Mouse (Mus musculus) midbrain, postnatal 0 days (tissue): ENCODE measurements around the gene Ptprn2. TPM values are rescaled to one million over a fixed set of nuclear protein-coding genes. Genes with fewer than 3 reads are reported as not detected.
A peak's percentile ranks its signal among the peaks of the same experiment; 100 is the strongest.

ENCODE experiments used
- ATAC-seq: fragments of 200-750 bp; cut with Nextera tagmentation; 2 replicates; pipeline ENCODE4 v1.8.0; 2017; ENCODE audit warnings: moderate number of reproducible peaks, mild to moderate bottlenecking, moderate TSS enrichment, moderate library complexity; ENCODE audit not compliant: low FRiP score
- DNase-seq: peaks from one replicate; pipeline ENCODE4 v3.0.0-alpha.2; 2015; ENCODE audit warnings: low spot score
- H3K27ac ChIP-seq: fragments of 300-500 bp; sonication (generic); 2 replicates; pipeline ENCODE4 v1.5.1; 2014; ENCODE audit warnings: low read depth, mild to moderate bottlenecking, low read length, mixed read lengths
- H3K27me3 ChIP-seq: fragments of 300-500 bp; sonication (generic); 2 replicates; pipeline ENCODE4 v1.6.1; 2014; ENCODE audit warnings: low read length, control low read depth, mixed read lengths; ENCODE audit not compliant: insufficient read depth
- H3K36me3 ChIP-seq: fragments of 300-500 bp; sonication (generic); 2 replicates; pipeline ENCODE4 v1.6.1; 2014; ENCODE audit warnings: low read length, control low read depth, mixed read lengths; ENCODE audit not compliant: insufficient read depth
- H3K4me1 ChIP-seq: fragments of 300-500 bp; sonication (generic); 2 replicates; pipeline ENCODE4 v1.6.1; 2014; ENCODE audit warnings: mild to moderate bottlenecking, control low read depth, antibody characterized with exemption, low read length, mixed read lengths; ENCODE audit not compliant: insufficient read depth
- H3K4me2 ChIP-seq: fragments of 300-500 bp; sonication (generic); 2 replicates; pipeline ENCODE4 v1.6.1; 2014; ENCODE audit warnings: low read depth, mild to moderate bottlenecking, low read length, mixed read lengths; ENCODE audit not compliant: poor library complexity, severe bottlenecking
- H3K4me3 ChIP-seq: fragments of 300-500 bp; sonication (generic); 2 replicates; pipeline ENCODE4 v1.5.1; 2014; ENCODE audit warnings: low read depth, mild to moderate bottlenecking, low read length, moderate library complexity
- H3K9ac ChIP-seq: fragments of 300-500 bp; sonication (generic); replicated peaks from 2 replicates; pipeline ENCODE4 v1.6.1; 2014; ENCODE audit warnings: mild to moderate bottlenecking, low read length, moderate library complexity, mixed read lengths; ENCODE audit not compliant: poor library complexity, severe bottlenecking
- H3K9me3 ChIP-seq: fragments of 300-500 bp; sonication (generic); 2 replicates; pipeline ENCODE4 v1.6.1; 2016; ENCODE audit warnings: low read length, control low read depth
- CTCF ChIP-seq: IDR thresholded peaks from 2 replicates; pipeline ENCODE4 v1.5.1; 2016; ENCODE audit warnings: antibody characterized with exemption, mild to moderate bottlenecking
- WGBS: fragments of 180-500 bp; shearing (Covaris S2); extraction: QIAGEN DNeasy Blood & Tissue Kit; methylation state at CpG from one replicate; pipeline ENCODE4 v1.1.7; 2014; 5-methylcytosine and 5-hydroxymethylcytosine counted together
- polyA plus RNA-seq: library from polyadenylated mRNA; unstranded; fragments of >200 nt; fragmentation: Nextera tagmentation; extraction: Ambion mirVana; gene quantifications from 2 replicates; pipeline ENCODE4 v1.2.1, GENCODE M21; 2015
- total RNA-seq: library from RNA; depleted of rRNA; stranded (reverse); fragments of >200 nt; gene quantifications from 2 replicates; pipeline ENCODE4 v1.2.3, GENCODE M21; 2014

Ptprn2 gene
- total and polyA plus RNA-seq, 2 experiments from 2014 or later: 22.2 to 110 TPM

DNA sequence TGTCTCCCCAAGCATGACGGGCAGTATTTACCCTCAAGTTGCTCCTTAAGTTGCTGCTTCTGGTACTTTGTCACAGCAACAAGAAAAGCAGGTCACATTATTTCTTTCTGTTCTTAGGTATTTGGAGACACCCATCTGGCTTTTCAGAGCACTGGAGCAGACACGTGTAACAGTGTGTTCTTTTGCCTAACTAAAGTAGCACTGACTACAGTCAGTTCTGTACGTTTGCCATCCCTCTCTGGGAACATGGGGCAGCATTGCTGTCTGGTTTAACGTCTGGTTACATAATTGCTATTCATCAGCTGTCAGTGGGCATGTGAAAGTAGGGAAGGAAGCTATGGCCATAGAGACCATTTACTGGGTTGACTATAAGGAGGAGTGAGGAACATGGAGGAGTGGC is 736.4 kb downstream of the Ptprn2 start:
- Histone ChIP-seq H3K27me3 (no peaks in the 10 kb centered on the region), H3K36me3 (peaks cover 13% of the 10 kb centered on the region; the same call in 1 of the 2 replicates), H3K27ac (no peak overlapping the region), H3K4me1 (no peaks in the 10 kb centered on the region), H3K9ac (no peak overlapping the region), H3K4me3 (no peak overlapping the region), H3K9me3 (no peaks in the 10 kb centered on the region), H3K4me2 (no peak overlapping the region)
- no peak for DNase-seq
- no peak for TF ChIP-seq CTCF
- ATAC-seq: no peak
- 78% methylated on average over 4 of the region's 4 CpGs for WGBS

DNA sequence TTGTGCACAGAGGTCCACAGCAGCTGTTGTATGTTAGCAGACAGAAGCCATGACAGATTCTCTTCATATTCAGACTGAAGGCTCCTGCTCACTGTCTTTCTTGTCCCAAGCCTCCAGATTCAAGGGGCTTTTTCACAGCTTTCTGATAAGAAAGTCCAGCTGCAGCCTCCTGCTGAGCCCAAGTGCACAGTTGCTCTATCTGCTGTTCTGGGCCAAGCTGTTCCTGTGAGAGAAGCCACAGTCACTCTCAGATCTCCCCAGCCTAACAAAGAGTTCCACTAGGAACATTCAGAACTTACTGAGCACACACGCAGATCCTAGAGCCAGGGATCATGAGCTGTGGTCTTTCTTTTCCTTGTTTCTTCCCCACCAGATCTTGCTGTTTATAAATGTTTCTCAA is 738.5 kb downstream of the Ptprn2 start:
- Histone ChIP-seq H3K27ac (no peak overlapping the region), H3K36me3 (peaks cover 26% of the 10 kb centered on the region), H3K4me1 (no peaks in the 10 kb centered on the region), H3K9ac (no peak overlapping the region), H3K4me3 (no peak overlapping the region), H3K4me2 (no peak overlapping the region), H3K27me3 (no peaks in the 10 kb centered on the region), H3K9me3 (no peaks in the 10 kb centered on the region)
- DNase-seq: no peak
- 43% methylated on average over 1 of the region's 1 CpGs for WGBS
- TF ChIP-seq CTCF: no peak
- ATAC-seq: no peak

DNA sequence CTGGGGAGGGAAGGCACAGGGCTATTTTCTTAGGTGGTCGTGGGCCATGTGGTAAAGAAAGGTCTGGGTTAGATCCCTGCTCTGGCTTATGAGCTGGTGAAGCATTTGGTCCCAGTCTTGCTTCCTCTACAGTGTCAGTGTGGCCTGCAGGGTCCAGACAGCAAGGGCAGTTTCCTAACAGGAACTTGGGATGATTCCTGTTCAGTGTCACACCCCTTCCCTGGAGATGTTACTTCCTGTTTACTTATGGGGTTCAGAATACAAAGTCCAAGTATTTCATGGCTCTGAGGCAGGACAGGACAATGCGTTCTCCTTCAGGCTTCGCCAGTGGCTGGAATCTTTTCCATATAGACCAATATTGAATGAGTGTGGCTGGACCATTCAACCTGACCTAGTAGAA is 741.7 kb downstream of the Ptprn2 start:
- DNase-seq (no peak), ATAC-seq (no peak)
- no peak overlapping the region for H3K27ac ChIP-seq
- H3K4me3 ChIP-seq: no peak overlapping the region
- H3K27me3 ChIP-seq: no peaks in the 10 kb centered on the region
- no peak overlapping the region for H3K4me2 ChIP-seq
- TF ChIP-seq CTCF: no peak
- no peaks in the 10 kb centered on the region for H3K4me1 ChIP-seq
- H3K36me3 ChIP-seq: peaks cover 31% of the 10 kb centered on the region
- H3K9me3 ChIP-seq: no peaks in the 10 kb centered on the region
- 87% methylated on average over 3 of the region's 3 CpGs for WGBS
- no peak overlapping the region for H3K9ac ChIP-seq

DNA sequence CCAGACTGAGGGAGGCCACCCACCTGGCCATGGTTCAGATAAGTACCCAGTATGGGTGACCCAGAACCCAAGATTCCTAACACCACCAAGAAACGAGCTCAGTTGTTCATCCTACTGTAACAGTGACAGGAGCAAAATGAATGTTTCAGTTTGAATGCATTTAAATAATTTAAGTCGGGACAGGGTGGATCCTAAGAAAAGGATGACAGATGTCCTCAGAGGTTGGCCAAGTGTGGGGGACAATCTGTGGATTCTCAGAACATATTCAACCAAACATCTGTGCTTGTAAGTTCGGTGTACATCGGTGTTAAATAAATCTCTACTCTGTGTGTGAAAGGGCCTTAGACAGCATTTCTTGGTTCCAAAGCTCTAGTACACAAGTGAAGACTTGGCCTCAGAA is 743.9 kb downstream of the Ptprn2 start:
- Histone ChIP-seq H3K4me2 (no peak overlapping the region), H3K9me3 (no peaks in the 10 kb centered on the region), H3K4me1 (no peaks in the 10 kb centered on the region), H3K27me3 (no peaks in the 10 kb centered on the region), H3K9ac (no peak overlapping the region), H3K27ac (0 out of 2 replicates have a peak overlapping the region, but pooled peaks have one; percentile 21), H3K4me3 (no peak overlapping the region), H3K36me3 (peaks cover 37% of the 10 kb centered on the region)
- no peak for DNase-seq
- 72% methylated on average over 4 of the region's 4 CpGs for WGBS
- no peak for TF ChIP-seq CTCF
- no peak for ATAC-seq

DNA sequence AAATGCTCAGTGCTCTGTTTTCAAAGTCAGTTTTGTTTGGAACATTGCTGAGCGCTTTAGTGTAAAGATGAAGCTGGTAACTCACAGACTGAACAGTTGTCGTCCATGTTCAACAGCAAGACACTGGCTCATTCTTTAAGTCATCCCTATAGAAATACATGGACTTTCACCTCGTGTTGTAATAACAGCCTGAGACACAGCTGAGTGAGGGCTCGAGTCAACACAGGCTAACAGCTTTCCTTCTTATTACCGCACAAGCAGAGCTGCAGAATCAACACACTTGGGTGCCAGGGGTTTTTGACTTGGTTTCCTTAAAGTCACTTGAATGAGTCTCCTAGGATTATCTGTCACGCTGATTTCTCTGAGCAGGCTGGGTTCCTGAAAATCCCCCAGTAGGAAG is 744.8 kb downstream of the Ptprn2 start:
- Histone ChIP-seq H3K9me3 (no peaks in the 10 kb centered on the region), H3K4me1 (no peaks in the 10 kb centered on the region), H3K27ac (no peak overlapping the region), H3K4me3 (no peak overlapping the region), H3K9ac (no peak overlapping the region), H3K27me3 (no peaks in the 10 kb centered on the region), H3K4me2 (no peak overlapping the region), H3K36me3 (peaks cover 44% of the 10 kb centered on the region)
- 45% methylated on average over 6 of the region's 6 CpGs for WGBS
- no peak for DNase-seq
- no peak for ATAC-seq
- no peak for TF ChIP-seq CTCF

DNA sequence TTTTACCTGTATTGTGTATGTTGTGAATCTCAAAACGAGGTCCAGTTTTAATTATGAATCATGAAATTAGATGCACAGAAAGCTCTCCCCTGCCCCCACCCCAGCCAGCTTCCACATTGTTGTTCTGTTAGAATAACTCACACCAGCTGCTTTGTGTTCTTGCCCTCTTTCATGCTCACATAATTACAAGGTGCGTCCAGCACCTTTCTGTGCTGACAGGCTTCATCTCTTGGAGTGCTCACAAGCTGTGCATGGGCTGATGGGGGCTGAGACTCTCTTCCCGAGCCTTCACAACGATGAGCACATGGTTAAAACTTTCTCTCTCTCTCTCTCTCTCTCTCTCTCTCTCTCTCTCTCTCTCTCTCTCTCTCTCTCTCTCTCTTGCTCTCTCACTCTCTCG is 746.3 kb downstream of the Ptprn2 start:
- DNase-seq (no peak), ATAC-seq (no peak)
- Histone ChIP-seq H3K4me2 (no peak overlapping the region), H3K9ac (no peak overlapping the region), H3K27ac (no peak overlapping the region), H3K4me3 (no peak overlapping the region), H3K36me3 (peaks cover 53% of the 10 kb centered on the region), H3K9me3 (no peaks in the 10 kb centered on the region), H3K27me3 (no peaks in the 10 kb centered on the region), H3K4me1 (no peaks in the 10 kb centered on the region)
- WGBS: 61% methylated on average over 5 of the region's 5 CpGs
- no peak for TF ChIP-seq CTCF
